Mouse (Mus musculus) heart, embryonic 13.5 days (tissue): ENCODE measurements around the gene Gpr171. TPM values are rescaled to one million over a fixed set of nuclear protein-coding genes. Genes with fewer than 3 reads are reported as not detected.
"Not testable (repeated sequence)": the region's sequence is repeated elsewhere in the genome, so short reads cannot be mapped to it uniquely, and the experiment has no call there.

Experiments used
- ATAC-seq: fragments of 200-750 bp; cut with Nextera tagmentation; 2 replicates; pipeline ENCODE4 v1.8.0; 2017; ENCODE audit warnings: moderate TSS enrichment; ENCODE audit not compliant: insufficient number of reproducible peaks, low FRiP score, low TSS enrichment; ENCODE audit errors: extremely low read depth
- H3K27ac ChIP-seq: fragments of 300-500 bp; sonication (generic); replicated peaks from 2 replicates; pipeline ENCODE4 v1.5.1; 2015; ENCODE audit warnings: moderate library complexity, mild to moderate bottlenecking, inconsistent platforms
- H3K27me3 ChIP-seq: fragments of 300-500 bp; sonication (generic); replicated peaks from 2 replicates; pipeline ENCODE4 v1.6.1; 2015; ENCODE audit warnings: mild to moderate bottlenecking, inconsistent platforms
- H3K36me3 ChIP-seq: fragments of 300-500 bp; sonication (generic); 2 replicates; pipeline ENCODE4 v1.6.1; 2015; ENCODE audit warnings: mild to moderate bottlenecking, inconsistent platforms
- H3K4me1 ChIP-seq: fragments of 300-500 bp; sonication (generic); 2 replicates; pipeline ENCODE4 v1.6.1; 2015; ENCODE audit warnings: inconsistent platforms
- H3K4me2 ChIP-seq: fragments of 300-500 bp; sonication (generic); 2 replicates; pipeline ENCODE4 v1.6.1; 2015; ENCODE audit warnings: inconsistent platforms, mild to moderate bottlenecking, moderate library complexity
- H3K4me3 ChIP-seq: fragments of 300-500 bp; sonication (generic); 2 replicates; pipeline ENCODE4 v1.5.1; 2015; ENCODE audit warnings: moderate library complexity, mild to moderate bottlenecking, inconsistent platforms
- H3K9ac ChIP-seq: fragments of 300-500 bp; sonication (generic); 2 replicates; pipeline ENCODE4 v1.6.1; 2015; ENCODE audit warnings: inconsistent platforms, mild to moderate bottlenecking, moderate library complexity
- H3K9me3 ChIP-seq: fragments of 300-500 bp; sonication (generic); 2 replicates; pipeline ENCODE4 v1.6.1; 2016; ENCODE audit warnings: inconsistent platforms
- WGBS: fragments of 180-500 bp; shearing (Covaris S2); methylation state at CpG from one replicate; pipeline ENCODE4 v1.1.7; 2015; ENCODE audit warnings: mixed read lengths; 5-methylcytosine and 5-hydroxymethylcytosine counted together
- polyA plus RNA-seq: library from polyadenylated mRNA; unstranded; fragments of >200 nt; fragmentation: Nextera tagmentation; extraction: Ambion mirVana; gene quantifications from 2 replicates; pipeline ENCODE4 v1.2.1, GENCODE M21; 2015

Gpr171 gene
- polyA plus RNA-seq, 1 experiment from 2014 or later = 0.66 TPM

GRCm38 (mm10) chr3:59131966-59132365 is 30.3 kb upstream of the Gpr171 start:
- Histone ChIP-seq H3K4me1 (peaks cover 17% of the 10 kb centered on the region), H3K4me3 (no peak overlapping the region), H3K36me3 (no peaks in the 10 kb centered on the region), H3K4me2 (no peak overlapping the region), H3K9me3 (no peaks in the 10 kb centered on the region), H3K9ac (no peak overlapping the region), H3K27me3 (peaks cover 7% of the 10 kb centered on the region), H3K27ac (no peak overlapping the region)
- ATAC-seq = no peak
- WGBS = 67% methylated on average over 4 of the region's 4 CpGs

DNA sequence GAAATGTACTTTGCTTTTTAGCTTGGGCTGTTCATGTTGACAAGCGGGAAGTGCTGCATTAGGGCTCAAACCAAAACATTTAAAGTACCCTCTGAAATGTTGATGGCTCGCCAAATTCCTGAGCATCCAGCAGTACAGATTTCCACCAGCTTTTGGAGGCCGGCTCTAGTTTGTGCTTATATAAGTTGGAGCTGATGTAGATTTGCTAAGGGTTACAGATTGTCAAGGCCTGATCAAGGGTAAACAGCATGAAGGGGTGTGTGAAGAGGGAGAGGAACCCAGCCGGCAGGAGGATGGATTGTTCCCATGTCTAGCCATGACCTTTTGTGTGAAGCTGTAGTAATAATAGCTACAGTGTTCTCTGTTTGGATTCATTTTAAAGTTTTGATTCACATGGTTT is 29.5 kb upstream of the Gpr171 start:
- H3K27me3 ChIP-seq = peaks cover 7% of the 10 kb centered on the region; the same call in 1 of the 2 replicates
- H3K27ac ChIP-seq = peak overlapping the region; percentile 32; the same call in 1 of the 2 replicates

GRCm38 (mm10) chr3:59130431-59130830 is 28.8 kb upstream of the Gpr171 start:
- no peaks in the 10 kb centered on the region for H3K9me3 ChIP-seq
- WGBS = 57% methylated on average over 8 of the region's 8 CpGs
- no peak overlapping the region for H3K4me2 ChIP-seq
- peaks cover 1% of the 10 kb centered on the region; the same call in 1 of the 2 replicates for H3K27me3 ChIP-seq
- peaks cover 26% of the 10 kb centered on the region for H3K4me1 ChIP-seq
- peak overlapping the region; percentile 32; the same call in 1 of the 2 replicates for H3K27ac ChIP-seq
- no peak for ATAC-seq
- H3K36me3 ChIP-seq = no peaks in the 10 kb centered on the region
- H3K9ac ChIP-seq = no peak overlapping the region
- H3K4me3 ChIP-seq = no peak overlapping the region

More for the DNA sequence above, 29.5 kb upstream of the Gpr171 start:
- WGBS = 55% methylated on average over 4 of the region's 4 CpGs
- no peak overlapping the region for H3K9ac ChIP-seq
- no peak overlapping the region for H3K4me2 ChIP-seq
- peaks cover 19% of the 10 kb centered on the region for H3K4me1 ChIP-seq
- ATAC-seq = no peak
- H3K36me3 ChIP-seq = no peaks in the 10 kb centered on the region
- H3K4me3 ChIP-seq = no peak overlapping the region
- H3K9me3 ChIP-seq = no peaks in the 10 kb centered on the region

DNA sequence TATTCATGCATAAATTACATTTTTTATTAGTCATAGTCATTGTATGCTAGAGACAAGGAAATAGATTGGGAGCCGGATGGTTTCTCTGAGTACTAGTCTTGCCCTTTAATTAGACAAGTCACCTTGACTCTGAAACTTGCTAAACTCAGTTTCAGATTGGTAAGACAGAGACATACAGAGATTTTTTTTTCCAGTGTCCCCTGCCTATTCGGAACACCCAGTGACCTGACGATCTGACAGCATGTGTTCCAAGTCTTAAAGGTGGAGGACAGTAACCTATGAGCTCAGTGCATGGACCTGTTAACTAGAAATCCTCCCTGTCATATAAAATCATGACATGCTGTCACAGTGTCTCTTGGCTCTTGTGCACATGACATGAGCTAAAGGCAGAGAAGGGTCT is 27.9 kb upstream of the Gpr171 start:
- WGBS = 75% methylated on average over 3 of the region's 3 CpGs
- Histone ChIP-seq H3K4me2 (no peak overlapping the region), H3K27ac (no peak overlapping the region), H3K4me1 (peaks cover 34% of the 10 kb centered on the region), H3K9me3 (no peaks in the 10 kb centered on the region), H3K4me3 (no peak overlapping the region), H3K36me3 (no peaks in the 10 kb centered on the region), H3K27me3 (no peaks in the 10 kb centered on the region), H3K9ac (no peak overlapping the region)
- ATAC-seq = no peak

GRCm38 (mm10) chr3:59128681-59129080 is 27.1 kb upstream of the Gpr171 start:
- no peaks in the 10 kb centered on the region for H3K36me3 ChIP-seq
- H3K9ac ChIP-seq = no peak overlapping the region
- no peak overlapping the region for H3K4me2 ChIP-seq
- no peak overlapping the region for H3K4me3 ChIP-seq
- WGBS = 72% methylated on average over 20 of the region's 20 CpGs
- H3K27me3 ChIP-seq = no peaks in the 10 kb centered on the region
- peaks cover 35% of the 10 kb centered on the region for H3K4me1 ChIP-seq
- no peak for ATAC-seq
- no peaks in the 10 kb centered on the region for H3K9me3 ChIP-seq
- no peak overlapping the region for H3K27ac ChIP-seq

DNA sequence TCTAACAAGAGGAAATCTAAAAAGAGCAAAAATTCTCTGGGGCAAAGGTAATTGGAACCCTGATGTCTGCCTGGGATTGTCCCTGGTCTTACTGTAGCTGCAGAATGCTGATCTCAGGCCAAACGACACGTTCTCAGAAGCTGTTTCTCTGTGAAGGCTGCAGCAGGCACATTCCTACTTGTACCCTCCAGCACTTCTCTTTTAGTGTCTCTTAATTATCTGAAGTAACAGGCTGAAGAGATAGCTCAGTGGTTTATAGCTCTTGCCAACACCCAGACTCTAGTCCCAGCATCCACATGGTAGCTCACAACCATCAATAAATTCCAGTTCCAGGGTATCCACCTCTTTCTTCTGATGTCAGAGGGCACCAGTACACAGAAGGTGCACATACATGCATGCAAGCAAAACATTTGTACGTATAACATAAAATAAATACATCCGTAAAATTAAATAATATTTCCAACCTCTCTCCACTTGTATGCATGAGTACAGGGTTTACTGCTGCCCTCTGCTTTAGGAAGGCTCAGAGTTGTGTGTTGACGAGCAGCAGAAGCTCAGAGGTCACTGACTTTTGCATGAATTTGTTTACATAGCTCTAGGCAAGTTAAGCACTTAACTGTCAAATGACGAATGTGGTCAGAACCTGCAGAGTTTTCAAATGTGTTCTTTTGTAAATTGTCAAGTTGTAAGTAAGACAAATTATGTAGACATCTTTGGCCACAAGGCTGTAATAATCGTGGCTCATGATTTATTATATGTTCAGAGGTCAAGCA is 24.3 kb upstream of the Gpr171 start:
- H3K36me3 ChIP-seq = no peaks in the 10 kb centered on the region
- no peak for ATAC-seq
- H3K9ac ChIP-seq = no peak overlapping the region
- peaks cover 33% of the 10 kb centered on the region for H3K4me1 ChIP-seq
- H3K27ac ChIP-seq = no peak overlapping the region; the same call in 1 of the 2 replicates
- H3K9me3 ChIP-seq = no peaks in the 10 kb centered on the region
- H3K4me2 ChIP-seq = no peak overlapping the region
- WGBS = 52% methylated on average over 7 of the region's 7 CpGs
- no peak overlapping the region for H3K4me3 ChIP-seq
- H3K27me3 ChIP-seq = no peaks in the 10 kb centered on the region

GRCm38 (mm10) chr3:59125022-59125421 is 23.4 kb upstream of the Gpr171 start:
- Histone ChIP-seq H3K4me3 (no peak overlapping the region), H3K9me3 (no peaks in the 10 kb centered on the region), H3K9ac (no peak overlapping the region), H3K4me1 (peaks cover 26% of the 10 kb centered on the region), H3K27ac (no peak overlapping the region), H3K4me2 (no peak overlapping the region), H3K36me3 (no peaks in the 10 kb centered on the region), H3K27me3 (no peaks in the 10 kb centered on the region)
- no peak for ATAC-seq
- 39% methylated on average over 5 of the region's 5 CpGs for WGBS

- H3K4me1 ChIP-seq = peaks cover 26% of the 10 kb centered on the region
- no peak for ATAC-seq
- H3K4me2 ChIP-seq = no peak overlapping the region
- 0 out of 2 replicates have a peak overlapping the region, but pooled peaks have one; percentile 12 for H3K9ac ChIP-seq
- H3K4me3 ChIP-seq = no peak overlapping the region
- 60% methylated on average over 7 of the region's 7 CpGs for WGBS
- no peak overlapping the region for H3K27ac ChIP-seq
- H3K36me3 ChIP-seq = no peaks in the 10 kb centered on the region
- no peaks in the 10 kb centered on the region for H3K9me3 ChIP-seq
- H3K27me3 ChIP-seq = no peaks in the 10 kb centered on the region; the same call in 1 of the 2 replicates
Observed at GRCm38 (mm10) chr3:59121780-59122449, 20.3 kb upstream of the Gpr171 start.

DNA sequence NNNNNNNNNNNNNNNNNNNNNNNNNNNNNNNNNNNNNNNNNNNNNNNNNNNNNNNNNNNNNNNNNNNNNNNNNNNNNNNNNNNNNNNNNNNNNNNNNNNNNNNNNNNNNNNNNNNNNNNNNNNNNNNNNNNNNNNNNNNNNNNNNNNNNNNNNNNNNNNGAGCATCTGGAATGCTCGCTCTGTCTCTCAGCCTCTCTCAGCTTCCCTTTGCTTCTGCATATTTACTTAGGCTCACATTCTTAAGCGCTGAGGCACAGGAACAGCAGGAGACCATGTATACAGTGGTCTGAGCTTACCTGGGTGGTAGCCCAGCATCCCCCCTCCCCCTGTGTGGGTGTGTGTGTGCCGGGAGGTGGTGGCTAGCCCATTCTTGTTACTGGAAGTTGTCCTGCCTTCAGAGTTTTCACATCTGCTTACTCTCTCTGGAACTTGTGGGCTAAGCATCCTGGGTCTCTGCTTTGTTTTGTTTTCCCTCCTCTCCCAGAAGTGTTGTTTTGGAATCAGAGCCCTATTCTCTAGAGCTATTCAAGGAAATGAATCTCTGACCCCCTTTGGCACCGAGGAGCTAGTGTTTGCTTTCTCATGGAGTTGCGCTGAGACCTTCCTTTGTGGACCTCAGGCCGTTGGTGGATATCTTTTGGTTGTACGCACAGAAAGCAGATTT is 19.6 kb upstream of the Gpr171 start:
- WGBS = 38% methylated on average over 7 of the region's 7 CpGs
- Histone ChIP-seq H3K9me3 (no peaks in the 10 kb centered on the region), H3K9ac (0 out of 2 replicates have a peak overlapping the region, but pooled peaks have one; percentile 12), H3K4me2 (no peak overlapping the region), H3K4me3 (no peak overlapping the region), H3K4me1 (peaks cover 26% of the 10 kb centered on the region), H3K27ac (no peak overlapping the region), H3K36me3 (no peaks in the 10 kb centered on the region), H3K27me3 (no peaks in the 10 kb centered on the region; the same call in 1 of the 2 replicates)
- no peak for ATAC-seq

GRCm38 (mm10) chr3:59113973-59114517 is 12.4 kb upstream of the Gpr171 start:
- peaks cover 6% of the 10 kb centered on the region; the same call in 1 of the 2 replicates for H3K36me3 ChIP-seq
- peaks cover 24% of the 10 kb centered on the region for H3K4me1 ChIP-seq
- H3K4me2 ChIP-seq = peak overlapping the region; percentile 45
- H3K4me3 ChIP-seq = no peak overlapping the region
- peak overlapping the region; percentile 89 for H3K27ac ChIP-seq
- no peaks in the 10 kb centered on the region for H3K9me3 ChIP-seq
- peak; percentile 70; the same call in 1 of the 2 replicates for ATAC-seq
- peak overlapping the region; percentile 34; the same call in 1 of the 2 replicates for H3K9ac ChIP-seq
- WGBS = 12% methylated on average over 8 of the region's 8 CpGs
- H3K27me3 ChIP-seq = no peaks in the 10 kb centered on the region; the same call in 1 of the 2 replicates

GRCm38 (mm10) chr3:59113291-59113690 is 11.7 kb upstream of the Gpr171 start:
- not testable (repeated sequence) for H3K4me2 ChIP-seq, H3K27me3 ChIP-seq, H3K9ac ChIP-seq, ATAC-seq, H3K4me3 ChIP-seq, H3K9me3 ChIP-seq, H3K36me3 ChIP-seq
- 84% methylated on average over 4 of the region's 4 CpGs for WGBS
- H3K4me1 ChIP-seq = peaks cover 24% of the 10 kb centered on the region
- peak overlapping the region; percentile 89 for H3K27ac ChIP-seq
